Mouse (Mus musculus) CH12.LX (cell line): ENCODE data around the gene Pcnt. TPM values are rescaled to one million over a fixed set of nuclear protein-coding genes. Genes with fewer than 3 reads are reported as not detected.

Experiments
- DNase-seq: peaks from one replicate; pipeline ENCODE4 v3.0.0-alpha.2; 2013; ENCODE audit errors: extremely low read depth
- H3K27ac ChIP-seq: 2 replicates; pipeline ENCODE4 v1.5.1; 2012; ENCODE audit warnings: low read depth, mild to moderate bottlenecking, control low read depth, moderate library complexity; ENCODE audit not compliant: insufficient read depth
- H3K27me3 ChIP-seq: replicated peaks from 2 replicates; pipeline ENCODE3; 2012; ENCODE audit warnings: inconsistent platforms
- H3K36me3 ChIP-seq, 2 experiments: replicated peaks in 1 of 2; 2 replicates each; pipeline versions ENCODE3 to v1.6.1; 2012; ENCODE audit warnings: inconsistent platforms in 1 of 2, low read length in 1 of 2, mild to moderate bottlenecking in 1 of 2, mixed read lengths in 1 of 2, moderate library complexity in 1 of 2; ENCODE audit not compliant: control insufficient read depth in 1 of 2, insufficient read depth in 1 of 2
- H3K4me1 ChIP-seq, 2 experiments: 2 replicates each; pipeline ENCODE4 v1.6.1; 2012; ENCODE audit warnings: inconsistent platforms in 1 of 2, moderate library complexity in 1 of 2; ENCODE audit not compliant: insufficient read depth in 2 of 2, control insufficient read depth in 1 of 2
- H3K4me2 ChIP-seq: 2 replicates; pipeline ENCODE4 v1.6.1; 2012; ENCODE audit warnings: low read depth, mild to moderate bottlenecking, control low read depth; ENCODE audit not compliant: poor library complexity, insufficient read depth, severe bottlenecking
- H3K4me3 ChIP-seq, 3 experiments: fragments of 150-350 bp in 1 of 3; sonication (generic) in 1 of 3; replicated peaks in 1 of 3; 2 replicates each; pipeline versions ENCODE3 to v1.5.1; 2011 to 2012; ENCODE audit warnings: low read depth in 2 of 3, low read length in 2 of 3, mild to moderate bottlenecking in 2 of 3, moderate library complexity in 2 of 3, control low read depth in 1 of 3, improper control_type of control experiment in 1 of 3, inconsistent platforms in 1 of 3, mixed read lengths in 1 of 3; ENCODE audit not compliant: poor library complexity in 1 of 3
- H3K79me2 ChIP-seq: replicated peaks from 2 replicates; pipeline ENCODE4 v1.6.1; 2012; ENCODE audit warnings: mild to moderate bottlenecking, moderate library complexity; ENCODE audit not compliant: control insufficient read depth, poor library complexity, insufficient read depth, severe bottlenecking; ENCODE audit errors: extremely low read depth
- H3K9ac ChIP-seq: 2 replicates; pipeline ENCODE4 v1.6.1; 2012; ENCODE audit warnings: low read depth, mild to moderate bottlenecking, control low read depth, moderate library complexity; ENCODE audit not compliant: insufficient read depth
- H3K9me3 ChIP-seq: replicated peaks from 2 replicates; pipeline ENCODE3; 2012; ENCODE audit warnings: low read length, inconsistent platforms, mixed read lengths
- BHLHE40 ChIP-seq: IDR thresholded peaks from 2 replicates; pipeline ENCODE4 v1.6.1; 2011; ENCODE audit warnings: mild to moderate bottlenecking, low read depth, low read length, improper control_type of control experiment
- CHD2 ChIP-seq: IDR thresholded peaks from 2 replicates; pipeline ENCODE4 v1.6.1; 2011; ENCODE audit warnings: low read length, improper control_type of control experiment
- CTCF ChIP-seq, 2 experiments: IDR thresholded peaks in 1 of 2; conservative IDR thresholded peaks in 1 of 2; 2 replicates each; pipeline ENCODE4 v1.5.1; 2011 to 2012; ENCODE audit warnings: low read depth in 2 of 2, low read length in 2 of 2, improper control_type of control experiment in 1 of 2, inconsistent platforms in 1 of 2, mild to moderate bottlenecking in 1 of 2, moderate library complexity in 1 of 2
- ELF1 ChIP-seq: IDR thresholded peaks from 2 replicates; pipeline ENCODE4 v1.6.1; 2014; ENCODE audit warnings: low read depth, mild to moderate bottlenecking, inconsistent platforms, low read length, improper control_type of control experiment
- ETS1 ChIP-seq: conservative IDR thresholded peaks from 2 replicates; pipeline ENCODE4 v1.6.1; 2012; ENCODE audit warnings: low read depth, mild to moderate bottlenecking, inconsistent platforms, low read length, improper control_type of control experiment, moderate library complexity
- HCFC1 ChIP-seq: IDR thresholded peaks from 2 replicates; pipeline ENCODE4 v1.6.1; 2012; ENCODE audit warnings: low read depth, mild to moderate bottlenecking, inconsistent platforms, low read length, improper control_type of control experiment
- MEF2A ChIP-seq: IDR thresholded peaks from 2 replicates; pipeline ENCODE4 v1.6.1; 2014; ENCODE audit warnings: low read depth, mild to moderate bottlenecking, inconsistent platforms, low read length, improper control_type of control experiment, borderline replicate concordance
- POLR2A ChIP-seq: IDR thresholded peaks from 2 replicates; pipeline ENCODE4 v1.6.1; 2011; ENCODE audit warnings: low read depth, mild to moderate bottlenecking, improper control_type of control experiment, low read length
- RAD21 ChIP-seq: IDR thresholded peaks from 2 replicates; pipeline ENCODE4 v1.6.1; 2011; ENCODE audit warnings: low read depth, mild to moderate bottlenecking, low read length, improper control_type of control experiment, moderate library complexity
- SIN3A ChIP-seq: IDR thresholded peaks from 2 replicates; pipeline ENCODE4 v1.6.1; 2012; ENCODE audit warnings: low read length, improper control_type of control experiment, inconsistent platforms
- SMC3 ChIP-seq: IDR thresholded peaks from 2 replicates; pipeline ENCODE4 v1.6.1; 2011; ENCODE audit warnings: low read depth, low read length, improper control_type of control experiment
- TBP ChIP-seq: conservative IDR thresholded peaks from 2 replicates; pipeline ENCODE4 v1.6.1; 2011; ENCODE audit warnings: low read depth, low read length, improper control_type of control experiment
- TCF12 ChIP-seq: IDR thresholded peaks from 2 replicates; pipeline ENCODE4 v1.6.1; 2014; ENCODE audit warnings: low read depth, mild to moderate bottlenecking, inconsistent platforms, low read length, improper control_type of control experiment
- ZMIZ1 ChIP-seq: IDR thresholded peaks from 2 replicates; pipeline ENCODE4 v1.6.1; 2012; ENCODE audit warnings: low read depth, mild to moderate bottlenecking, inconsistent platforms, low read length, improper control_type of control experiment
- ZNF384 ChIP-seq: IDR thresholded peaks from 2 replicates; pipeline ENCODE4 v1.6.1; 2012; ENCODE audit warnings: low read depth, low read length, improper control_type of control experiment, inconsistent platforms
- dilution Hi-C: fragments of 300-500 bp; cut with MboI; formaldehyde crosslinking; loops from 2 replicates; pipeline ENCODE4 v1.14.3; 2020; ENCODE audit warnings: low sequenced_read_pairs; ENCODE audit not compliant: extremely low pct_unique_long_range_greater_than_20kb, extremely low pct_ligation_motif_present
- in situ Hi-C: fragments of 300-500 bp; cut with MboI; formaldehyde crosslinking; loops from 3 replicates; pipeline ENCODE4 v1.14.3; 2019; ENCODE audit warnings: low sequenced_read_pairs, low pct_ligation_motif_present, low pct_unique_long_range_greater_than_20kb, mixed read lengths
- polyA plus RNA-seq: library from polyadenylated mRNA; unstranded; fragments of >175 nt; gene quantifications from 2 replicates; pipeline ENCODE4 v1.2.1, GENCODE M21; 2012; ENCODE audit warnings: low read depth; ENCODE audit not compliant: insufficient read length
- total RNA-seq, 2 experiments: library from RNA; depleted of rRNA; stranded (reverse); fragments of 300-350 nt in 1 of 2; fragments of >200 nt in 1 of 2; gene quantifications; 2 replicates each; pipeline ENCODE4 v1.2.3; 2012 to 2014

Pcnt gene
- total and polyA plus RNA-seq, 3 experiments, result 22.2 to 30.2 (median 29.1) TPM

- peak; percentile 92 for TF ChIP-seq TCF12
Observed at GRCm38 (mm10) chr10:76468203-76469162, 25.9 kb upstream of the Pcnt start, which contains the start of the genes Mcm3ap and Ybey (continued).

- no peak overlapping the region for H3K4me3 ChIP-seq
- no peaks in the 10 kb centered on the region for H3K79me2 ChIP-seq
- in situ Hi-C loops, result loop anchor here (5.0 kb wide), 1 partner anchor 270 kb away; no protein-coding TSS in a partner anchor
- peaks cover 0 to 52% of the 10 kb centered on the region in 2 experiments for H3K36me3 ChIP-seq
- DNase-seq, result no peak
- TF ChIP-seq POLR2A, result no peak
- no peaks in the 10 kb centered on the region for H3K27me3 ChIP-seq
- H3K4me1 ChIP-seq, result peaks cover 0 to 4% of the 10 kb centered on the region in 2 experiments; a peak in 2 of 4 replicates
- dilution Hi-C loops, result no loop called here
- no peak overlapping the region for H3K4me2 ChIP-seq
- no peak overlapping the region for H3K9ac ChIP-seq
- H3K27ac ChIP-seq, result no peak overlapping the region
- peaks cover 14% of the 10 kb centered on the region for H3K9me3 ChIP-seq
Observed at GRCm38 (mm10) chr10:76462721-76463120, 20.1 kb upstream of the Pcnt start.

GRCm38 (mm10) chr10:76462312-76462711 lies 19.7 kb upstream of the Pcnt start:
- no peak overlapping the region for H3K4me2 ChIP-seq
- no peaks in the 10 kb centered on the region for H3K27me3 ChIP-seq
- H3K4me3 ChIP-seq, result no peak overlapping the region
- dilution Hi-C loops (no loop called here), in situ Hi-C loops (loop anchor here (5.0 kb wide), 1 partner anchor 270 kb away; no protein-coding TSS in a partner anchor)
- H3K79me2 ChIP-seq, result no peaks in the 10 kb centered on the region
- H3K4me1 ChIP-seq, result peaks cover 0 to under 1% of the 10 kb centered on the region in 2 experiments; a peak in 1 of 4 replicates
- H3K36me3 ChIP-seq, result peaks cover 0 to 52% of the 10 kb centered on the region in 2 experiments
- peaks cover 14% of the 10 kb centered on the region for H3K9me3 ChIP-seq
- TF ChIP-seq ELF1 (no peak), RAD21 (no peak), HCFC1 (no peak), ZMIZ1 (no peak), TCF12 (no peak), SMC3 (no peak), CHD2 (no peak), ZNF384 (no peak), TBP (no peak), BHLHE40 (no peak), CTCF (conservative IDR thresholded peaks at IDR 0.05 in 1 of 2, IDR thresholded peaks at IDR 0.05 in 1 of 2; ENCODE audit: low read depth in 2 of 2, low read length in 2 of 2) (no peak), ETS1 (no peak), SIN3A (no peak), MEF2A (no peak)
- no peak overlapping the region for H3K27ac ChIP-seq
- no peak overlapping the region for H3K9ac ChIP-seq
- DNase-seq, result no peak
